Mouse (Mus musculus) bone marrow, adult 2 months (tissue): ENCODE data around the gene Coasy.

Experiments
- CTCF ChIP-seq: fragments of 200-500 bp; IDR thresholded peaks from 2 replicates; pipeline ENCODE4 v1.5.1; 2011; ENCODE audit warnings: low read length, control low read depth; ENCODE audit not compliant: control insufficient read depth, insufficient read depth
- POLR2A ChIP-seq: fragments of 200-500 bp; IDR thresholded peaks from 2 replicates; pipeline ENCODE4 v1.6.1; 2011; ENCODE audit warnings: low read depth, mild to moderate bottlenecking, control low read depth, low read length, borderline replicate concordance; ENCODE audit not compliant: control insufficient read depth

DNA sequence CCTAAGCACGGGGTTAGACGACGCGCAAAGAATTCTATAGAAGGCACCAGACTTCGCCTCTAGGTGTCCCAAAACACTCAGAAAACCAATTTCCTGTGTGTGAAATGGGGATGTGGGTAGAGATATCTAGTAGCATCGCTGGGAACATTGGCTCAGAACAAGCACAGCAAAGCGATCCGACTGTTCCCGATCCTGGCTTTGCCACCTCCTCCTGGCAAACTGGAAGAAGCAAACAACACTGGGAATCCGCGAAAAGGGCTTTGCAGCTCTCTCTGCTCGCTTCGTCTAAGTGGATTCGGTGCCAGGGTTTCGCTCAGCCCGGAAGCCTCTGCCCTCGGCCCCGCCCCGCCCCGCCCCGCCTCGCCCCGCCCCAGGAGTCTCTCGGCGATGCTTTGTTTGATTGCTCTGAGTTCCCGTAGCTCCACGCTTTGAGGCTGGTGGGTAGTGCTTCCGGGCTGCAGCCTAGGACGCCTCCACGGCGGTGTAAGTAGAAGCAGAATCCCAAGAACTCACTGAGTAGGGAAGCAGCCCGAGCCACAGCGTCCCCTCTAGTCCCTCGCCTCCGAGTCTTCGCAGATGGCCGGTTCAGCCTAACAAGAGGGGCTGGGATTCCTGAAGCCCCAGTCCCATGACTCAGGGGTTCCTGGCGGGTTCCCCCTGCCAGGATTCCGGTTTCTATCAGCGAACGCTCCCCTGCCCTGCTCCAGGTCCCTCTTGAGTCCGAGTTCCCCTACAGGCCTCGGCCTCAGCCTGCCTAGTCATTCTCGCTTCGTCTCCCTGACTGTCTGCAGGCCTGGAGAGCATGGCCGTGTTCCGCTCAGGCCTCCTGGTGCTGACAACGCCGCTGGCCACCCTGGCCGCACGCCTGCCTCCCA is at the start of gene Coasy:
- TF ChIP-seq POLR2A (peak; percentile 81; the same call in 1 of the 2 replicates), CTCF (no peak)
